Mouse (Mus musculus): ENCODE data around the gene Pikfyve.

GRCm38 (mm10) chr1:65187074-65187430, 569 bp downstream of the Pikfyve start:
- TF ChIP-seq CTCF (IDR thresholded peaks at IDR 0.05) (no peak), EP300 (IDR thresholded peaks at IDR 0.05) (no peak)

Measured in lung, postnatal 0 days (tissue).